Mouse (Mus musculus) G1E (cell line): ENCODE measurements around the gene Prrt1. TPM values are rescaled to one million over a fixed set of nuclear protein-coding genes. Genes with fewer than 3 reads are reported as not detected.

Source experiments
- ATAC-seq: 2 replicates; pipeline ENCODE4 v1.8.0; 2016; ENCODE audit warnings: mild to moderate bottlenecking; ENCODE audit not compliant: insufficient number of reproducible peaks, poor library complexity, low FRiP score, severe bottlenecking; ENCODE audit errors: extremely low read depth
- DNase-seq: peaks from one replicate; pipeline ENCODE4 v3.0.0; 2012; ENCODE audit warnings: low spot score
- H3K27me3 ChIP-seq: 2 replicates; pipeline ENCODE4 v1.6.1; 2012; ENCODE audit warnings: mild to moderate bottlenecking, low read length, inconsistent platforms; ENCODE audit not compliant: insufficient read depth
- H3K36me3 ChIP-seq: replicated peaks from 2 replicates; pipeline ENCODE3; 2012; ENCODE audit warnings: mild to moderate bottlenecking, inconsistent platforms
- H3K4me1 ChIP-seq: 2 replicates; pipeline ENCODE4 v1.6.1; 2012; ENCODE audit warnings: low read depth, low read length, inconsistent platforms, mixed read lengths; ENCODE audit not compliant: insufficient read depth
- H3K4me3 ChIP-seq: 2 replicates; pipeline ENCODE4 v1.5.1; 2012; ENCODE audit warnings: low read depth, mild to moderate bottlenecking, inconsistent platforms, low read length, moderate library complexity, mixed read lengths
- H3K9me3 ChIP-seq: replicated peaks from 2 replicates; pipeline ENCODE4 v1.6.1; 2012; ENCODE audit warnings: inconsistent platforms
- CTCF ChIP-seq: IDR thresholded peaks from 2 replicates; pipeline ENCODE4 v1.5.1; 2012; ENCODE audit warnings: low read depth, low read length, inconsistent platforms, mixed read lengths
- GATA1 ChIP-seq: IDR thresholded peaks from 2 replicates; pipeline ENCODE4 v1.6.1; 2012; ENCODE audit warnings: borderline replicate concordance, low read length, inconsistent platforms, mixed read lengths
- GATA2 ChIP-seq: IDR thresholded peaks from 2 replicates; pipeline ENCODE4 v1.6.1; 2012; ENCODE audit warnings: low read depth, low read length, inconsistent platforms, borderline replicate concordance
- POLR2AphosphoS5 ChIP-seq: IDR thresholded peaks from 2 replicates; pipeline ENCODE4 v1.6.1; 2012; ENCODE audit warnings: low read depth, low read length, inconsistent platforms; ENCODE audit not compliant: insufficient replicate concordance
- TAL1 ChIP-seq: conservative IDR thresholded peaks from 2 replicates; pipeline ENCODE4 v1.6.1; 2012; ENCODE audit warnings: low read depth, low read length, inconsistent platforms, mixed read lengths
- polyA plus RNA-seq: library from polyadenylated mRNA; stranded (reverse); fragments of >175 nt; gene quantifications from 2 replicates; pipeline ENCODE4 v1.2.3, GENCODE M21; 2012
- total RNA-seq, 2 experiments: library from RNA; stranded (forward) in 1 of 2; stranded (reverse) in 1 of 2; fragments of 200-1000 nt in 1 of 2; fragments of >200 nt in 1 of 2; fragmentation: Nextera tagmentation in 1 of 2; gene quantifications; 2 replicates each; pipeline ENCODE4 v1.2.3; 2014 to 2017

The Prrt1 gene
- total and polyA plus RNA-seq, 3 experiments = not detected

GRCm38 (mm10) chr17:34645256-34645829 is 16.0 kb downstream of the Prrt1 start:
- DNase-seq = no peak
- no peak for ATAC-seq
- H3K4me1 ChIP-seq = peaks cover 38% of the 10 kb centered on the region

GRCm38 (mm10) chr17:34645831-34646511 is 16.6 kb downstream of the Prrt1 start:
- Histone ChIP-seq H3K9me3 (no peaks in the 10 kb centered on the region), H3K36me3 (peaks cover 41% of the 10 kb centered on the region), H3K4me3 (peak overlapping the region; percentile 68; the same call in 1 of the 2 replicates), H3K4me1 (peaks cover 38% of the 10 kb centered on the region), H3K27me3 (peaks cover 17% of the 10 kb centered on the region)
- no peak for ATAC-seq
- no peak for DNase-seq
- TF ChIP-seq CTCF (no peak), GATA2 (no peak), TAL1 (no peak), GATA1 (no peak)

More at GRCm38 (mm10) chr17:34645256-34645829, 16.0 kb downstream of the Prrt1 start:
- TF ChIP-seq POLR2AphosphoS5 (no peak), CTCF (no peak), TAL1 (no peak), GATA1 (no peak), GATA2 (no peak)
- no peaks in the 10 kb centered on the region for H3K9me3 ChIP-seq
- peak overlapping the region; percentile 68 for H3K4me3 ChIP-seq
- H3K27me3 ChIP-seq = peaks cover 20% of the 10 kb centered on the region
- peaks cover 34% of the 10 kb centered on the region for H3K36me3 ChIP-seq

- DNase-seq (peak; percentile 99), ATAC-seq (peak; percentile 94)
- Histone ChIP-seq H3K4me1 (peaks cover 44% of the 10 kb centered on the region), H3K9me3 (no peaks in the 10 kb centered on the region), H3K27me3 (peaks cover 9% of the 10 kb centered on the region; the same call in 1 of the 2 replicates), H3K36me3 (peaks cover 52% of the 10 kb centered on the region), H3K4me3 (peak within 1 kb of the TSS; percentile 99)
- no peak for TF ChIP-seq TAL1
- TF ChIP-seq CTCF = no peak
- TF ChIP-seq GATA2 = no peak
- TF ChIP-seq GATA1 = no peak
- TF ChIP-seq POLR2AphosphoS5 = no peak
Measured at GRCm38 (mm10) chr17:34646906-34647787, 17.8 kb downstream of the Prrt1 start, which contains the start of gene Atf6b. Gene Atf6b (plus strand): TSS chr17:34647146.

GRCm38 (mm10) chr17:34648141-34648890 is 19.0 kb downstream of the Prrt1 start:
- TF ChIP-seq POLR2AphosphoS5 (no peak), GATA1 (no peak), GATA2 (no peak), CTCF (no peak), TAL1 (no peak)
- Histone ChIP-seq H3K36me3 (peaks cover 64% of the 10 kb centered on the region), H3K27me3 (0 out of 2 replicates have a peak, but pooled peaks cover 3% of the 10 kb centered on the region), H3K4me3 (peak overlapping the region; percentile 99; the same call in 1 of the 2 replicates), H3K4me1 (peaks cover 44% of the 10 kb centered on the region), H3K9me3 (no peaks in the 10 kb centered on the region)
- DNase-seq (no peak), ATAC-seq (no peak)

GRCm38 (mm10) chr17:34649106-34649864 is 20.0 kb downstream of the Prrt1 start:
- H3K4me1 ChIP-seq = peaks cover 44% of the 10 kb centered on the region
- H3K4me3 ChIP-seq = no peak overlapping the region
- H3K9me3 ChIP-seq = no peaks in the 10 kb centered on the region
- no peak for ATAC-seq
- no peak for DNase-seq
- no peaks in the 10 kb centered on the region for H3K27me3 ChIP-seq
- TF ChIP-seq GATA1 = no peak
- H3K36me3 ChIP-seq = peaks cover 74% of the 10 kb centered on the region
